Mouse (Mus musculus) v-Abl transformed pro-B cells (cell line): Measurements from ENCODE around the gene Lamb3.

Experiments
- in situ Hi-C, 2 experiments: fragments of 400-800 bp; cut with MboI; formaldehyde crosslinking; loops; one replicate each; pipeline ENCODE4 v1.15.1; 2025; ENCODE audit not compliant: unreplicated experiment in 2 of 2

Gene Lamb3

GRCm38 (mm10) chr1:193207503-193207902, at the start of gene Lamb3:
Gene Lamb3, plus strand, starts transcription at chr1:193207699.
- in situ Hi-C loops: loop anchor here (5.0 to 25.0 kb wide), 8 partner anchors 45 to 505 kb away; no protein-coding TSS in a partner anchor

GRCm38 (mm10) chr1:193159163-193159562, 48.3 kb upstream of the Lamb3 start:
- in situ Hi-C loops: no loop called here

DNA sequence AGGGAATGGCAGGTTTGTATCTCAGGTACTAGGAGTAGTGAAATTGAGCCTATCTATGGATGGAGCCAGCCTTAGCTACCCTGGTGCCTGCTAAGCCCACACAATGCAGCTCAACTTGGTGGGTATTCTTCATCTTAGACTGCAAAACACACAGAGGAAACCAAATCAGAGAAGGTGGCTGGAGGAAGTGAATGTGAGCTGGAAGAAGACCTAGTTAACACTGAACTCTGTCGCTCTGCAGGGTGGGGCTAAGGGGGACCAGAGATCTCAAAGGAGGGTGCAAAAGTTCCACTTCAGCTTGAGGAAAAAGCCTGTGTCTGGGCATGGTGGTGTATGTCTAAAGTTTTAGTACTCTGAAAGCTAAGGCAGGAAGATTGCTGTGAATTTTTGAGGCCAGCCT, 47.9 kb upstream of the Lamb3 start:
- in situ Hi-C loops: no loop called here

DNA sequence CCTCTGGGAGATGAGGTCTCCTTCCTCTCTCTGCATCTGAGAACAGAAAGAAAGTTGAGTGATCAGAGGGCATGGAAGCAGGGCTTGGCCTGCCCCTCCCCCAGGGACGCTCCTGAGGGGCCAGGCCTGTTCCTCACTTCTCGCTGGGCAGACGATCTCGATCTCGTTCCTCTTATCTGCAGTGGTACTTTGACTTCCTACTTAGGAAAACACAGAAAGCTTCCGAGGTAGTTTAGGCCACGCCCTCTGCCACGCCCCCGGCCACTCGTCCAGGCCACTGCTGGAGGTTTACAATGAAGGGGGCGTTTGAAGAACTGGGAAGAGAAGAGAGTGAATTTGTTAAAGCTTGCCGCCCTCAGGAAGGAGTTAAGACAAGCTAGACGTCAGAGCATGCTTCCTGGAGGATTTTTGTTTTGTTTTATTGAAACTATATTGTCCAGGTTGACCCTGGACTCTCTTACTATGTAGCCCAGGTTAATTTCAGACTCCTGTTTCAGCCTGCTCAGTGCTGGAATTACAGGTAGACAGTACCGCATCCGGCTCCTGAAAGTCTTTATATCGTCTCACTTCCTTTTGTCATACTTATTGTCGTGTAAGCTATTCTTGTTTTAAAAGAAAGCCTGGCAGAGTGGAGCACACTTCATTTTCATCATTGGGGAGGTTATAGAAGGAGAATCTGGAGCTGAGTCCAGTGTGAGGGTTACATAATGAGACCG, 47.0 kb upstream of the Lamb3 start:
- in situ Hi-C loops: no loop called here

GRCm38 (mm10) chr1:193167746-193168145, 39.8 kb upstream of the Lamb3 start, which contains the start of gene A130010J15Rik:
Gene A130010J15Rik, plus strand, starts transcription at chr1:193168046.
- in situ Hi-C loops: loop anchor here in 1 of 2 experiments (5.0 kb wide), 1 partner anchor 35 kb away; the partner anchor contains the start of gene Diexf

DNA sequence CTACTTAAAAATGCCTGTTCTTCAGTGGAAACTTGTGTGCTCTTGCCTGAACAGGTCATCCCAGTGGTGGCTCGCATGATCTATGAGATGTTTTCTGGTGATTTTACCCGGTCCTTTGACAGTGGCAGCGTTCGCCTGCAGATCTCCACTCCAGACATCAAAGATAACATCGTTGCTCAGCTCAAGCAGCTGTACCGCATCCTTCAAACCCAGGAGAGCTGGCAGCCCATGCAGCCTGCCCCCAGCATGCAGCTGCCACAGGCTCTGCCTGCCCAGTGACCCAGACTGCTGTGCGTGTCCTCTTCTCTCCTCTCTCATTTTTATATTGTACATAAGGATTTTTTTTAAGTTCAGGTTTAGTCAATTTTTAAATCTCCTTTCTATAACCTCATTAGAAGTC, 38.3 kb upstream of the Lamb3 start:
- in situ Hi-C loops: loop anchor here in 1 of 2 experiments (5.0 kb wide), 1 partner anchor 37 kb away; the partner anchor contains the start of gene Diexf

DNA sequence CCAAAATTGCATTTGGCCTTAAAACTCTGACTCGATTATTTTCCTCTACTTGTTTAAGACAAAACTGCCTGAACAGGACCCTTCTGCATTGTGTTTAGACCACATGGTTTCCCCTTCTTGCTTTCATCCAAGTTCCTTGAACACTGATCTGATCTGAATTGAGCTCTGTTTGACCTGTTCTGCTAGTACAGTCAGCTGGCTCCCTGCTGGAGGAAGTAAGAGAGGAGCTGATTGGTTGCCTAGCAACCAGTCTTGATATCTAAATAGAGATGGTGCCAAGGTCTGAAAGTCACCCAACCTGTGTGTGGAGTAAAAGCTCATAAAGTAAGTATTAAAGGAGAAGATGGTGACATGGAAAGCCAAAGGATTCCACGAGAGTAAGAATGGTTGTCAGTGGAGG, 37.6 kb upstream of the Lamb3 start:
- in situ Hi-C loops: loop anchor here in 1 of 2 experiments (5.0 kb wide), 1 partner anchor 38 kb away; the partner anchor contains the start of gene Diexf

GRCm38 (mm10) chr1:193172991-193173809, 34.3 kb upstream of the Lamb3 start:
- in situ Hi-C loops: no loop called here

DNA sequence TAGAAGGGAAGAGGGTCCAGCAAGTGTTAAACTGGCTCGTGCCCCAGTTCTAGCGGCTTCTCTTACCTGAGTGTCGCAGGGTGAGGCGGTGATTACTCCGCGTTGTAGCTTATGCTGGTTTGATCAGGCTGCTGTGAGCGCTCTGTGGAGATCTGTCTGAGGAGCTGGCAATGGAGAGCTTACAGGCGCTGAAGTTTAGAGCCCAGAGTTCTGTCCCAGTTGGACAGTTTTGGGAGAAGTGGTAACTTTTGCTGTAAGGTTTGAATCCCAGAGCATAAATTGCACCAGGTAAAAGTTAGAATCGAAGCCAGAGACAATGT, 33.7 kb upstream of the Lamb3 start:
- in situ Hi-C loops: no loop called here

GRCm38 (mm10) chr1:193174143-193174733, 33.3 kb upstream of the Lamb3 start:
- in situ Hi-C loops: no loop called here

- in situ Hi-C loops: no loop called here
Observed at GRCm38 (mm10) chr1:193181104-193181503, 26.4 kb upstream of the Lamb3 start.

DNA sequence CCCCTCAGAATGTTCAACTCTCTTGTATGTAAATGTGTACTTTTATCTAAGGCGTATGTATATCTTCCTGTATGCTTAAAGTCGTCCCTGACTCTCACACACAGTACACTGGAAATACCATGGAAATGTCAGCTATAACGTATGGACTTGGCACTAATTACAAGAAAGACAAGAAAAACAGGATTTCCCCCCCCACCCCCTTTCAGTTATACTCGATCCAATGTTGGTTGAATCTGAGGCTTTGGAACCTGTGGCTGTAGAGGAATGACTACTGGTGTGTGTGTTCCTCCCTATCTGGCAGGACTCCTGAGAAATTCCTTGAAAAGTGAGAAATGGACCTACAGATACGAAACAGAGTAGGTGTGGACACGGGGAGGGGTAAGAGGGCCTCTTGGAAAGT, 19.2 kb upstream of the Lamb3 start:
- in situ Hi-C loops: no loop called here

DNA sequence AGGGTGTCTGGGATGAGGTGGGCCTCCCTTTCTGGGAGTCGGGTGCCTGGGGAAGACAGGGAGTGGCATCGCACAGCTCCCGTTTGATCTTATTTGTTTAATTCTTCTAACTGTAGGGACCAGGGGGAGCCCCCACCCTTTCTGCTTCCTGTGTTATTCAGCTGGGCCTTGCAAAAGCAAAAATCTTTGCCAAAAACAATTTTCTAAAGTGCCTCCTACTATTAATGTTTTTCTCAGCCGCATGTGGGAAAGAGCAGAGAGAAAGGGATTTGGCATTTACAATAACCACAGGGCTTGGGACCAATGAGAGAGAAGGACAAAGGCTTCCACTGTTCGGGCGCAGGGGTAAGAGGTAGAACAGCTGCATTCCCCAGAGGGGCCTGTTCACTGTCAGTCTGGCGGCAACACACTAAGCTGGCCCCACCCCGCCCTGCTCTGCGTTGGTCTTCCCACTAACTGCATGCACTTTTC, 18.3 kb upstream of the Lamb3 start:
- in situ Hi-C loops: no loop called here

GRCm38 (mm10) chr1:193189771-193190170, 17.7 kb upstream of the Lamb3 start:
- in situ Hi-C loops: no loop called here

DNA sequence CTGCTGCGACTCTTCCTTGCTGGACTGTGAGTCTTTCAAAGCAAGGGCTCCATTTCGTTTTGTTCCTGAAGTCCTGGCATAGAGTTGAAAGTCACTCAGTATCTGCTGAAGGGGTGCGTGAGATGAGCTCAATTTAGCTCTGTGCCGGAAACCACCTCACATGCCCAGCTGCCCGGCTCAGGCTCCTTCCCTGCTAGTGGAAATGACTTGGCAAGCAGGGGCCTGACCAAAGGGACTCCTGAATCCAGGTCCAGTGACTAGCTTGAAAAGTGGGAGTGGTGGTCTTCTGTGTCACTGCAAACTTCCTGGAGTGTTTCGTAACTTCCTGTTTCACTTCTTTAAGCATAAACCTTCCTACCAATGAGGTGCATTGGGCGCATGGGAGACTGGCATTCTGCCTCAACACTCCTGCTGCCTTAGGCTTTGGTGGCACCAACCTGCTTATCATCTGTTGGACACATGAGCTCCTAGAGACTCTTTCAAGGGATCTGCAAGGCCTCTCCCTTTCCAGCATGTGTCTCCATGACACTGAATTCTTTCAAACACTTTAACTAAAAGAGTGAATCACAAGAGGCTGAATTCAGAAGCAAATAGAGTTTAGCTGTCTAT, 15.7 kb upstream of the Lamb3 start:
- in situ Hi-C loops: no loop called here

- in situ Hi-C loops: loop anchor here in 1 of 2 experiments (5.0 kb wide), 1 partner anchor 62 kb away; the partner anchor contains the start of gene Diexf
Observed at GRCm38 (mm10) chr1:193194416-193195140, 12.9 kb upstream of the Lamb3 start.

DNA sequence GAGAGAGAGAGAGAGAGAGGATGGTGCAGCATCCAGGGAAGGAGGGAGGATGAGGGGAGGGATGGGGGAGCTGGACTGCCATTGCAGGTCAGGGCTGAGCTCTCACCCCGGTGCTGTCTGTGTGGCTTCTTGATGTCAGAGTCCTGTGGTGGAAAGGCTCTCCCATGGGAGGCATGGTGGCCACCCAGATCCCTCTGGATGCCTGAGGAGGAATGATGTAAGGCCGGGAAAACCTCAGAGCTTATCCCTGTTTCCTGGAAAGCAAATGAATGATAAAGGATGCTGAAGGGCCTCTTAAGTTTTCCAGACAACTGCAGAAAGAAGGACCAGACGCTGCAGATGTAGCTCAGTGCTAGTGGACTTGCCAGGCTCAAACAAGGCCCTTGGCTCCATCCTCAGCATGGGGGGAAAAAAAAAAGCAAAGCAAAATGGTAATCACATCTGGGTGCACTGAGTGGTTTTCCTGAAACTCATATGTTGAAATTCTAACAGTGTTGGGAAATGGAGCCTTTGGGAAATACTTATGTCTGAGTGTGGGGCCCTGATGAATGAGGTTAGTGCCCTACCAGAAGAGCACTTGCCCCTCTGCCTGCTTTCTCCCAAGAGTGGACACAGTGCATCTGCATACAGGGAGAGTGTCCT, 12.2 kb upstream of the Lamb3 start:
- in situ Hi-C loops: loop anchor here in 1 of 2 experiments (5.0 kb wide), 1 partner anchor 63 kb away; the partner anchor contains the start of gene Diexf

DNA sequence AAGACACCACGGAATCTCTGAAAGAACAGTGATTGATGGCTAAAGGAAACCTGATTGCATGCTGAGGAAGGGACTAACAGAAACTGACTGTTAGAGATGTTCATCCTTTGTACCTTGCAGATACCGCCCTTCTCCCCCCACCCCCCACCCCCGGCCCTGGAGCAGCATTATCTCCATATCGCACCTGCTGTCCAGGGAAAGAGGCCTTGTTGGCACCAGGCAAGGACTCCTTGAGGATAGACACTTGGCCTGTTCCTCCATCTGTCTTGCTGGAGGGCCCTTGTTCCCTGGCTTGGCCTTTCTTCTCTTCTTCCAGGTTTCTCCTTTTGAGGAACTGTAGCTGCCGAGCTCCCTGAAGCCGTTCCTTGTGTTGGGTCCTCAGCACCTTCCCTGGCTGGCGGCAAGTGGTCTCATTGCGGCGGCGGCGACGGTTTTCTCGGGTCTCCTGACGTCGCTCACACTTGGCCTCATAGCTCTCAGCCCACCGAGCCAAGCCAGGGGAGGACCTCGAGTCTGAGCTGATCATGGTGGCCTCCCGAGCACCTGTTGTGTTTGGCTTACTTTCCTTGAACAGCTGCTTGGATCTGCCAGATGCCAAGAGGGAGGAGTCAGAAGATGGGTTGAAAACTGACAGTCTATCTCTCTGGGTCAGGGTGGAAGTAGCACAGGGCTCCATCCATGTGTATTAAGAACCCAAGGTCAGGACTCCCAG, 9.8 kb upstream of the Lamb3 start:
- in situ Hi-C loops: loop anchor here in 1 of 2 experiments (5.0 kb wide), 1 partner anchor 65 kb away; the partner anchor contains the start of gene Diexf

- in situ Hi-C loops: loop anchor here in 1 of 2 experiments (5.0 kb wide), 1 partner anchor 66 kb away; the partner anchor contains the start of gene Diexf
Observed at GRCm38 (mm10) chr1:193198312-193198711, 9.2 kb upstream of the Lamb3 start.
